Mouse (Mus musculus): Measurements from ENCODE around the gene Rapgefl1.

DNA sequence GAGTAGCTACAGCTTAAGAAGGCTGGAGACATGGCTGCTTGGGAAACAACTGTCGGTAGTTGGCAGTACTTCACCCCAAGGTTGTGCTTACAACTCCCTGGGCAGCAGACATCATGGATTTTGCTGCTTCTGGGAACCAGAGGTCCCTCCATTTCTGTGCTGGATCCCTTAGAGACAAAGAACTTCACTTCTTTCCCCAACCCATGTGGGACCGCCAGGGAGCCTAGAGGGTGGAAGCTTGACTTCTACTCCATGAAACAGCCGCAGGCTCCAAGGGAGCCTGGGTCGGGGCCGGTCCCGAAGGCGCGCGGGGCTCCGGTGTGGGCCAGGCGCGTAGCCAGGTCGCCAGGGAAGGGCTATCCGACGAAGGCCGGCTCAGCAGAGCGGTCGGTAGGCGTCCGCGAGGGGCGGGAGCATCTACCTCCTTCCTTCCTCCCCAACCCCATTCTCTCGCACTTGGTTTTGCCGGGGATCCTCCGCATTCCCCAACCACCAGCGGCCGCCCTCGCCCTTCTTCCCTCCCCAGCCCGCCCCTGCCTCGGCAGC, 42.0 kb upstream of the Rapgefl1 start:
- TF ChIP-seq MAFK (IDR thresholded peaks at IDR 0.05; ENCODE audit: insufficient read depth, low read depth, low read length): no peak
- TF ChIP-seq CHD2 (IDR thresholded peaks at IDR 0.05; ENCODE audit: low read depth, low read length): no peak
